Mouse (Mus musculus): ENCODE data around the gene Pcdh17. TPM values are rescaled to one million over a fixed set of nuclear protein-coding genes. Genes with fewer than 3 reads are reported as not detected.

Gene Pcdh17
- polyA plus RNA-seq, 1 experiment: 1.4 TPM

DNA sequence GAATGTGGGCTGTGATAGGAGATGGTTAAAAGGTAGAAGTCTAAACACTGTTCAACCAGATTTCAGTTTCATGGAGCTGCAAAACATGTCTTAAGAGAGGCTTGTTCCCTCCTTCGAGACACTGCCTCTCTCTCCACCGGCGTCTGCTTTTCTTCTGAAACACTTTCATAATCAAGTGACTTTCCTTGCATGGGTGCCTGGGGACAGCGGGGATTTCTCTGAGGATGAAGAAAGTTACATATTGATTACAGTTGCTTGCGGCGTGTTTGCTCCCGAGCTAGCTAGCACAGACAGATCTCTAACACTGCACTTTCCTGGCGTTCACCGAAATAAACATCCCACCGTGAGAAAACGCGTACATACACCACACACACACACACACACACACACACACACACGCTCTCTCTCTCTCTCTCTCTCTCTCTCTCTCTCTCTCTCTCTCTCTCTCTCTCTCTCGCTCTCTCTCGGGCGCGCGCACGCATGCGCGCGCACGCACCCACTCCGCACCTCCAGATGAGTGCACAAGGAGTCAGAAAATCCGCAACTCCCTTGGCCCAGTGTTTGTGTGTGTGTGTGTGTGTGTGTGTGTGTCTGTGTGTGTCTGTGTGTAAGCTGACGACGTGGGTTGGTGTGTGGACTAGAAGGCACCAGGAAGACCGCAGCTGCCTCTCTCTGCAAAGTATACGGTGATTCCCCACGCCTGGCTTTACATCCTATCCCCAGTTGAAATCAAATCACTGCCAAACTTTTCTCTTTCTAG lies 655 bp upstream of the Pcdh17 start:
- no peaks in the 10 kb centered on the region for H3K36me3 ChIP-seq (ENCODE audit: control insufficient read depth, insufficient read depth, low read length)
- under 1% methylated on average over 28 of the region's 30 CpGs for WGBS
- TF ChIP-seq POLR2A (IDR thresholded peaks at IDR 0.05; ENCODE audit: low read depth, low read length) (no peak), CTCF (IDR thresholded peaks at IDR 0.05; ENCODE audit: extremely low read depth, insufficient read depth, insufficient read length, insufficient replicate concordance) (no peak)
- peaks cover 17% of the 10 kb centered on the region for H3K27me3 ChIP-seq (ENCODE audit: control insufficient read depth, insufficient read depth, low read length)
- no peak overlapping the region for H3K27ac ChIP-seq (ENCODE audit: insufficient read depth, low read length)
- DNase-seq (ENCODE audit: low read depth in 1 of 2, low spot score in 2 of 2): no peak
- H3K4me3 ChIP-seq (ENCODE audit: extremely low read depth, insufficient read depth, insufficient read length): peak overlapping the region; percentile 43
- no peaks in the 10 kb centered on the region; the same call in 1 of the 2 replicates for H3K4me1 ChIP-seq (ENCODE audit: control insufficient read depth, insufficient read depth, insufficient read length)

DNA sequence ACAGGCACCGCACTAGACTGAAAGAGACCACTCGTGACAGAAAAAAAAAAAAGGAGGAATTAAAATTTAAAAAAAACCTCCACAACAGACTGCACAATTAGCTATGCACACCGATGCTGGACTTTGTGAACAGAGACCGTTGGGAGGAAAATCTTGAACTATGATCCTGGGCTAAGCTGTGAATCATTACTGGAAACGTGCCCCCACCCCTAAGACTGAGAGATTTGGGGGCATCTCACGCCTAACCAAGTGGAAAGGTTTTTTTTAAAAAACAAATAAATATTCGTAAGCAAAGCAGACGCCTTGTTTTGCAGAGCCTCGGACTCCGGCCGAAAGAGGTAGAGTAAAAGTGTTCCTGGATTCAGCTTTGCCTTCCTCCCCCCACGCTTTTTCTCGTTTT lies 398 bp downstream of the Pcdh17 start:
- H3K4me3 ChIP-seq (ENCODE audit: extremely low read depth, insufficient read depth, insufficient read length): no peak overlapping the region; the same call in 1 of the 2 replicates
- no peak for TF ChIP-seq POLR2A (IDR thresholded peaks at IDR 0.05; ENCODE audit: low read depth, low read length)
- TF ChIP-seq CTCF (IDR thresholded peaks at IDR 0.05; ENCODE audit: extremely low read depth, insufficient read depth, insufficient read length, insufficient replicate concordance): no peak
- no peak overlapping the region for H3K27ac ChIP-seq (ENCODE audit: insufficient read depth, low read length)
- 4% methylated on average over 13 of the region's 13 CpGs for WGBS
- no peaks in the 10 kb centered on the region for H3K36me3 ChIP-seq (ENCODE audit: control insufficient read depth, insufficient read depth, low read length)
- H3K4me1 ChIP-seq (ENCODE audit: control insufficient read depth, insufficient read depth, insufficient read length): no peaks in the 10 kb centered on the region; the same call in 1 of the 2 replicates
- peaks cover 17% of the 10 kb centered on the region for H3K27me3 ChIP-seq (ENCODE audit: control insufficient read depth, insufficient read depth, low read length)
- DNase-seq (ENCODE audit: low read depth in 1 of 2, low spot score in 2 of 2): no peak

DNA sequence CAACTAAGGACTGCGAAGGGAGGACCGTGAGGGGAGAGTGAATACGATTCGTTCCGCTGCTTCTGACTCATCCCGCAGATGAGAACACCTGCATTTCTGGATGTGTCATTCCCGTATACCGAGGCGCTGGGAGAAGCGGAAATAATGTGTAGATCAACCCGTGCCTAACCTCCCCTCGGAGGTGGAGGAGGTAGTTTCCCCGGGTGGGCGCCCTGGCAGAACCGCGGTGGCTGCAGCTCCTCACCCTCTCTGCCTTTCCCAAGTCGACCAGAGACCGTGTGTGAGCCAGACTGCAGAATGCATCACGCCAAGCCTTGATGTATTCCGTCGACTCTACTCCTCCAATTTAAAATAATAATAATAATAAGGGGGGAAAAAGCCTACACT lies 906 bp downstream of the Pcdh17 start:
- TF ChIP-seq CTCF (IDR thresholded peaks at IDR 0.05; ENCODE audit: extremely low read depth, insufficient read depth, insufficient read length, insufficient replicate concordance) (no peak), POLR2A (IDR thresholded peaks at IDR 0.05; ENCODE audit: low read depth, low read length) (no peak)
- Histone ChIP-seq H3K4me3 (ENCODE audit: extremely low read depth, insufficient read depth, insufficient read length) (no peak overlapping the region), H3K27ac (ENCODE audit: insufficient read depth, low read length) (no peak overlapping the region), H3K4me1 (ENCODE audit: control insufficient read depth, insufficient read depth, insufficient read length) (no peaks in the 10 kb centered on the region; the same call in 1 of the 2 replicates), H3K36me3 (ENCODE audit: control insufficient read depth, insufficient read depth, low read length) (no peaks in the 10 kb centered on the region), H3K27me3 (ENCODE audit: control insufficient read depth, insufficient read depth, low read length) (peaks cover 17% of the 10 kb centered on the region)
- WGBS: 3% methylated on average over 21 of the region's 21 CpGs
- DNase-seq (ENCODE audit: low read depth in 1 of 2, low spot score in 2 of 2): no peak

DNA sequence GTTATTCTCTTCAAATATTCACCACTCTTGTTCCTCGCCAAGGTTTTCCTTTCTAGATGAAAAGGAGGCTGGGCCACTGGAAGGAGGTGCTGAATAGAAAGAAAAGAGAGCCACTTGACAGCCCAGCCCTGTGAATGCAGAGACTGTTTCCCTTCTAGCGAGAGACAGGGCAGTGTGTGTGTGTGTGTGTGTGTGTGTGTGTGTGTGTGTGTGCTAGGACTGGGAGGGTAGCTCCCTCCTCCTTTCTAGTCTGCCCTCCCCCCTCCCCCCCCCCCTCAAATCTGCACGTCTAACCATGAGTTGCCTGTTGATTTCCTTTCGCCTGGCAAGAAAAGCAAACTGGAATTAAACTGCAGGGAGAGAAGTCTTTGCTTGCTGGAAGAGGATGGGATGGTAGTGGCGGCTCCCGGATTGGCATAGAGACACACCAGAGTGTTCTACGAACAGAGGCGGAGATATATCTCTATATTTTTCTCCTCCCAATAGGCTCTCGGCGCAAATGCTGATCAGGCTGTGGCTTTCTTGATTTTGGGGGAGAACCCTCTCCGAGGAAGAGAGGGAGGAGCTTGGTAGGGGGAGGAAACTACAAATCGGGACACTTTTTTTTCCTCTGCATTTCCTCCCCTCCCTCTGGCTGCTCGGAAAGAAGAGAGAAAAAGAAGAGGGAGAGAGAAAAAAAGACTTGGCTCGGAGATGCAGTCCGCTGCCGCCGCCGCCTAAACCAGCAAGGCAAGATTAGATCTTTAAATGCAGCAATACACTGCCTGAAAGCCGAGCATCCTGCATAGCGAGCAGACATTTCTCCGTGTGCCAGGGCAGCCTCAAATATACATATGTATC lies 1.5 kb downstream of the Pcdh17 start:
- Histone ChIP-seq H3K4me3 (ENCODE audit: extremely low read depth, insufficient read depth, insufficient read length) (peak overlapping the region; percentile 17; the same call in 1 of the 2 replicates), H3K4me1 (ENCODE audit: control insufficient read depth, insufficient read depth, insufficient read length) (no peaks in the 10 kb centered on the region; the same call in 1 of the 2 replicates), H3K27me3 (ENCODE audit: control insufficient read depth, insufficient read depth, low read length) (peaks cover 17% of the 10 kb centered on the region), H3K27ac (ENCODE audit: insufficient read depth, low read length) (no peak overlapping the region), H3K36me3 (ENCODE audit: control insufficient read depth, insufficient read depth, low read length) (no peaks in the 10 kb centered on the region)
- WGBS: 3% methylated on average over 21 of the region's 21 CpGs
- no peak for TF ChIP-seq CTCF (IDR thresholded peaks at IDR 0.05; ENCODE audit: extremely low read depth, insufficient read depth, insufficient read length, insufficient replicate concordance)
- no peak for TF ChIP-seq POLR2A (IDR thresholded peaks at IDR 0.05; ENCODE audit: low read depth, low read length)
- no peak for DNase-seq (ENCODE audit: low read depth in 1 of 2, low spot score in 2 of 2)

DNA sequence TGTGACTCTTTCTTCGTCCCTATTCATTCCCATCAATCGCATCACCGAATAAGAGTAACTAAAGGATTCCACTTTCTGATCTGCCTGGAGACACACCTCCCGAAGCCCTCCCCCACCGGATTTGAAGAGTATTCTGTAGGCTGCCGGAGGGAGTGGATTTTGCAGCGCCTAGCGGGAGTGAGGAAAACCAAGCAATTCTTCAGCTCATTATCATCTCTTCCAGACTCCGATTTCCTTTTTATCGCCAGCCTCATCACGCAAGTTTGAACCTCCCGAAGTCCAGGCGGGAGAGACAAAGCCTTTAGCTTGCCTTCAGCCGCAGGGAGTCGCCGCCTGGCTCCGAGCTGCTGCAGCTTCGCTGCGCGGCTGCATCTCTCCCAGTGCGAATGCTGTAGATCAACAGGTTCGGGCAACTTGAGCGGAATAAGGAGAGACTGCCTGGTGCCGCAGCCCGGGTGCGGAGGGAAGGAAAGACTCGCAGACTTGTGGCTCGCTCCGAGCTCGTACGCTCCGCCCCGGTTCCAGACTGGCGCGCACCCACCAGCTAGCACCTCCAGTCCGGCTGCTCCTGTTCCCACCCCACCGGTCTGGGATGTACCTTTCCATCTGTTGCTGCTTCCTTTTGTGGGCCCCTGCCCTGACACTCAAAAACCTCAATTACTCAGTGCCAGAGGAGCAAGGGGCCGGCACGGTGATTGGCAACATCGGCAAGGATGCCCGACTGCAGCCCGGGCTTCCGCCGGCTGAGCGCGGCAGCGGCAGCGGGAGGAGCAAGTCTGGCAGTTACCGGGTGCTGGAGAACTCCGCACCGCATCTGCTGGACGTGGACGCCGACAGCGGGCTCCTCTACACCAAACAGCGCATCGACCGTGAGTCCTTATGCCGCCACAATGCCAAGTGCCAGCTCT lies 2.4 kb downstream of the Pcdh17 start:
- TF ChIP-seq POLR2A (IDR thresholded peaks at IDR 0.05; ENCODE audit: low read depth, low read length) (no peak), CTCF (IDR thresholded peaks at IDR 0.05; ENCODE audit: extremely low read depth, insufficient read depth, insufficient read length, insufficient replicate concordance) (no peak)
- Histone ChIP-seq H3K4me3 (ENCODE audit: extremely low read depth, insufficient read depth, insufficient read length) (peak overlapping the region; percentile 24; the same call in 1 of the 2 replicates), H3K27ac (ENCODE audit: insufficient read depth, low read length) (peak overlapping the region; percentile 13; the same call in 1 of the 2 replicates), H3K4me1 (ENCODE audit: control insufficient read depth, insufficient read depth, insufficient read length) (no peaks in the 10 kb centered on the region; the same call in 1 of the 2 replicates), H3K27me3 (ENCODE audit: control insufficient read depth, insufficient read depth, low read length) (peaks cover 17% of the 10 kb centered on the region), H3K36me3 (ENCODE audit: control insufficient read depth, insufficient read depth, low read length) (no peaks in the 10 kb centered on the region)
- 2% methylated on average over 59 of the region's 59 CpGs for WGBS
- DNase-seq (ENCODE audit: low read depth in 1 of 2, low spot score in 2 of 2): no peak

DNA sequence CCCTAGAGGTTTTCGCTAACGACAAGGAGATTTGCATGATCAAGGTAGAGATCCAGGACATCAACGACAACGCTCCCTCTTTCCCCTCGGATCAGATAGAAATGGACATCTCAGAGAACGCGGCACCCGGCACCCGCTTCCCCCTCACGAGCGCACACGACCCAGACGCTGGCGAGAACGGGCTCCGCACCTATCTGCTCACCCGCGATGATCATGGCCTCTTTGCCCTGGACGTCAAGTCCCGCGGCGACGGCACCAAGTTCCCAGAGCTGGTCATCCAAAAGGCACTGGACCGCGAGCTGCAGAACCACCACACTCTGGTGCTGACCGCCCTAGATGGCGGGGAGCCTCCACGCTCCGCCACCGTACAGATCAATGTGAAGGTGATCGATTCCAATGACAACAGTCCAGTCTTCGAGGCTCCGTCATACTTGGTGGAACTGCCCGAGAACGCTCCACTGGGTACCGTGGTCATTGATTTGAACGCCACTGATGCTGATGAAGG lies 3.1 kb downstream of the Pcdh17 start:
- Histone ChIP-seq H3K36me3 (ENCODE audit: control insufficient read depth, insufficient read depth, low read length) (no peaks in the 10 kb centered on the region), H3K27me3 (ENCODE audit: control insufficient read depth, insufficient read depth, low read length) (peaks cover 17% of the 10 kb centered on the region), H3K4me3 (ENCODE audit: extremely low read depth, insufficient read depth, insufficient read length) (peak overlapping the region; percentile 24; the same call in 1 of the 2 replicates), H3K27ac (ENCODE audit: insufficient read depth, low read length) (no peak overlapping the region), H3K4me1 (ENCODE audit: control insufficient read depth, insufficient read depth, insufficient read length) (no peaks in the 10 kb centered on the region; the same call in 1 of the 2 replicates)
- WGBS: 11% methylated on average over 37 of the region's 37 CpGs
- TF ChIP-seq POLR2A (IDR thresholded peaks at IDR 0.05; ENCODE audit: low read depth, low read length) (no peak), CTCF (IDR thresholded peaks at IDR 0.05; ENCODE audit: extremely low read depth, insufficient read depth, insufficient read length, insufficient replicate concordance) (no peak)
- DNase-seq (ENCODE audit: low read depth in 1 of 2, low spot score in 2 of 2): no peak
